Mouse (Mus musculus): ENCODE data around the gene Ap5m1.
A peak's percentile ranks its signal among the peaks of the same experiment; 100 is the strongest.

The Ap5m1 gene

DNA sequence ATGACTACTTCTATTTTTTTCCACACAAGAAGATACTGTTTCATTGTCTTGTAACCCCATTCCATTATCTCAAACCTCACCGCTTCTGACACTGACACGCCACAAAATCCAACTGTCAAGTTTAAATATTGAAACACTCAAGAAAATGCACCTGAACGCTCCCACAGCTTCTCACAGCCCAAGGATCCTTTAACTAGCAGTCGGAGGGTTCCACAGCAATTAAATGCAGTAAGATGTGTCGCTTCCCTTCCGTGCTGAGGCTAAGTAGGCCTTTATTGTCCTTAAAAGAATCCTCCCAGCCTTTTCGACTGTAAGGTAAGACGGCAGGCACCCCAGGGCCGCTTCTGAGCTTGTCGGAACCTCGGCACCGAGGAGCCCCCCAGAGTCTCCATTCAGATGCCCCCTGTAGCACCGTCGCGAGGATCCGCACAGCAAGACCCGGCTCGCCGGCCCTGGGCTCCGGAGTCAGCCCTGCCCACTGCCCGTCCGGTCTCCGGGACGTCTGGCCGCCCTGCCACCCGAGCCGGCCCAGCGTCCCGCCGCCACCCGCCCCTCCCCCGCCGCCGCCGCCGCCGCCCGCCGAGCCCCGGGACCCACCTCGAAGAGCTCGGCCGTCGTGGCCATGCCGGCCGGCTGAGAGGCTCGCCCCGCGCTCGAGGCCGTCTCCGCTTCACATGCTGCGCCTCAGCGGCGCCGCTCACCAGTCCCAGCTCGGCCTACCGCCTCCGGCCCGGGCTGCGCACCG lies at the start of gene Ap5m1:
Gene Ap5m1, plus strand, starts transcription at position 569 of the 745 bp plus-strand sequence.
- peak; percentile 70 for DNase-seq (ENCODE audit: low read depth, low spot score)

DNA sequence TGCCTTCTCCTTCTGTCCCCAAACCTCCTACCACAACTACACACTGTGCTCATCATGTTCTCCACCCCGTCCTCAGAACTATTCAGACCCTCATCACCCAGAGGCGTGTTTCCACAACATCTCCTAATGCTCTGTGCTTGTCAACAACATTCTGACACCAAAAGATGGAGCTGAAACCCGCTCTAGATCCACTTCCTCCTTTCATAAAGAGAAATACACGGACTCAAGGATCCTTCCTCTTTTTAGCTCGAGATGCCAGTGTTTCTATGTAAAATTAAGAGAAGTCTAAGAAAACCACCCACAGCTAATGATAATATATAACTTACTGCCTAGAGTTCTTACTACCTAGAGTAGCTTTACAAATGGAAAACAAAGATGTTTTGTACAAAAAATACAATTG lies 46.1 kb upstream of the Ap5m1 start:
- DNase-seq (ENCODE audit: low read depth, low spot score), result peak; percentile 39

- DNase-seq (ENCODE audit: low read depth, low spot score), result no peak
These were observed 38.7 kb upstream of the Ap5m1 start for GRCm38 (mm10) chr14:49027040-49027778.

- peak; percentile 18 for DNase-seq (ENCODE audit: low read depth, low spot score)
These were observed 38.0 kb upstream of the Ap5m1 start for GRCm38 (mm10) chr14:49027779-49028368.

DNA sequence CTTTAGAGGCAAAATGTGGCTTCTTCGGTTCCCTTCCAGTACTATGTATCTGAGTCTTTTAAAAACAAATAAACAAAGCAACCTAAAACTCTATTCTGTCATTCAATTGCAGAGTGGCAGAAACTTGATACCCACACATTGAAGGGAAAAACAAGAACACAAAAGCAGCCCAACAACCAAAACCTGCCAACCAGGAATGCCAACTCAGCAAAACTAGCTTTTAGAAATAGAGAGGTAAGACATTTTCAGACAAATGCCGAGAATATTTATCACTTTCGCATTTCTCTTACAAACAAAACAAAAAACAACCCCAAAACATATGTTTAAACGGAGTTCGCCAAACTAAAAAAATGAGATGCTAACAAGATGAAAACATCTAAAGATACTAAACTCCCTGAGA lies 36.9 kb upstream of the Ap5m1 start:
- DNase-seq (ENCODE audit: low read depth, low spot score), result no peak

DNA sequence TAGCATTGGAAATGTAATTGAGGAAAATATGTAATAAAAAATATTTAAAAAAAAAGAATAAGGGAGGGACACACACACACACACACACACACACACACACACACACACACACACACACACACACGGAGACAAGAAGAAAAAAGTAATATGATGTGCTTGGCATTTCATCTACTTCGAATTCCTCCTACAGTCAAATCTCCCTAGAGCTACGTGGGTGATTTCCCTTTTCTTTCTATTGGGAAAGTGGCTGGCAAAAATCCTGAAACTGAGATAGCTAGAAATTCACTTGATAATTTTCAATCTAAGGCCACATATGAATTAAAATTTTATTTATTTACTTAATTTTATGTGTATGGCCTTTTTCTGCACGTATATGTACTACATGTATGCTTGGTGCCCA lies 20.3 kb upstream of the Ap5m1 start:
- DNase-seq (ENCODE audit: low read depth, low spot score), result no peak

DNA sequence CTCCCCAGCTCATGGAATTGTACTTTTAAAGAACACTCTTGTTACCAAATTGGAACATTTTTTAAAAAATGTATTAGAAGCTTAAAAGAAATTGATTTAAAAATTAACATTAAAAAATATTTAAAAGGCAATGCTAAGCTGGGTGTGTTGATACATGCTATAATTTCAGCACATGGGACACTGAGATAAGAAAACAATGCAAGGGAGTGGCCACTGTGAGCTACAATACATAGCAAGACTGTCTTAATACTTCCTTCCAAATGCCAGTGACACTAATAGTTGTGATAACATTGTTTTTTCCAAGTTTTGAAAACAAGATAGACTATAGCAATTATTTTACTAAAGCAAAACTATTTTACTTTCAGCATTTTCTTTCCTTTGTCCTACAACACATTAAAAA lies 16.4 kb upstream of the Ap5m1 start:
- no peak for DNase-seq (ENCODE audit: low read depth, low spot score)

DNA sequence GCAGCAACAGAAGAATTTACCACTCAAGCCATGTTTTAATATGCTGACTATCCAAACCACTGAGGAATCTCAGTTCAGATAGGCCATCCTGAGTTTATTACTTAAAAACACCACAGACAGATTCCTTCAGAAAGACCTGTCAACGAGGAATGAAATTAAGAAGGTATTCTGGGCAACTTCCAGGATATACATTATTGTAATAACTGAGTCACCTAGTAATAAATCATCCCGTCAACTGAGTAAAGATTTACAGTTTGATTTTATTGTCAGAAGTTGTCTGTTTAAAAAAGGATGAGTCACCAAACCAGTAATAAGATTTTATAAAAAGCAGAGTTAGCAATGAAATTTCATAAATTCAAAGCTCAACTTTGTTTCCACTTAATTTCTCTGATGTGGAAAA lies 2.1 kb upstream of the Ap5m1 start:
- no peak for DNase-seq (ENCODE audit: low read depth, low spot score)

GRCm38 (mm10) chr14:49066274-49066823 lies 452 bp downstream of the Ap5m1 start, which contains the start of gene Exoc5:
TSS of gene Exoc5 (minus strand) at chr14:49066653.
- DNase-seq (ENCODE audit: low read depth, low spot score), result peak; percentile 95

DNA sequence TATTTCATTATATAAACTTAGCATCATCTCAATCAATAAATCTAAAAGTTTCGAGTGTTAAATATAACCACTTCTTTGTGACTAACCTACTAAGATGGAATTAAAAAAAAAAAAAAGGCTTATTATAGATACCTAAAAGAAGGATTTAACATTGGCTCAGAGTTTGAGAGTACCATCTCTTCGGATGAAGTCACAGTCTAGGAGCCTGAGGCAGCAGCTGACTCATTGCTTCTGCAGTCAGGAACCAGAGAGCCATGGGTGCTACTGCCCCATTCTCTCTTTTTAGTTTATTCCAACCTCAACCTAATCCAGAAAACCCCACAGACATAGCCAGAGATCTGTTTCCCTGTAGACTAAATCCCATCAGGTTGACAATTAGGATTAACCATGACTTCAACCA lies 6.9 kb downstream of the Ap5m1 start:
- DNase-seq (ENCODE audit: low read depth, low spot score), result no peak

- no peak for DNase-seq (ENCODE audit: low read depth, low spot score)
These were observed 8.0 kb downstream of the Ap5m1 start for GRCm38 (mm10) chr14:49073896-49074295.

- no peak for DNase-seq (ENCODE audit: low read depth, low spot score)
These were observed 8.5 kb downstream of the Ap5m1 start for GRCm38 (mm10) chr14:49074361-49074760.

DNA sequence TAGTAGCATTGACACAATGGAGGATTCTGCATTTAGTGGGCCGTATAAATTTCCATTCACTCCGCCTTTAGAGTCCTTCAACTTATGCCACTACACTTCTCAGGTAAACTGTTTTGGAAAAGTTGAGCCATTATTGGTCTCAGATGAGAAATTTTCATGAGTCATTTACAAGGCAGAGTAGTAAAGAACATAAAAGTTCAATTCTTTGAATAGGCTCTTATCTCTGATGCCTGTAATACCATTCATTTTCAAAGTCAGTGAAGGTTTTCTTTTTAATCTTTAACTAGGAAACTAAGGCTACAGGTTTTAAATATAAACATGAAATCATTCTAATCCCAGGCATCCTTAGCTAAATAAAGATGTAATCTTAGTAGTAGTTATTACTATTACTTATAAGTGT lies 12.9 kb downstream of the Ap5m1 start:
- DNase-seq (ENCODE audit: low read depth, low spot score), result no peak

DNA sequence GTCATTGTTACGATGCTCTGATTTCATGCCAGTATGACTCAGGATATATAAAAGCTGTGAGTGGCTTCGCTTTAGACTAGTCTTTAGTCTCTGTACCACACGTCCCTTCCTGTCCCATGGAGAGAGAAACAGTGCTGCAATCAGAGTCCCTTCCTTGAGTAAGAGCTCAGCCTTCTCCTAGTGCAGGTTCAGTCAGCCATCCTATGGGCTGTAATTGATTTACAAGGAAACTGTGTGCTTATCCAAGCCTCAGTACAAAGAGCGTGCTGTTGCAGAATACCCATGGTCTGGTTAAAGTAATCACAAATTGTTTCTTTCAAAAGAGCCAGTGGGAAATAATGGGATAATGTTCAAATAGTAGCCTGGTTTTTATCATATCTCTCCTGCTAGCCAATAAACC lies 20.6 kb downstream of the Ap5m1 start:
- DNase-seq (ENCODE audit: low read depth, low spot score), result no peak

DNA sequence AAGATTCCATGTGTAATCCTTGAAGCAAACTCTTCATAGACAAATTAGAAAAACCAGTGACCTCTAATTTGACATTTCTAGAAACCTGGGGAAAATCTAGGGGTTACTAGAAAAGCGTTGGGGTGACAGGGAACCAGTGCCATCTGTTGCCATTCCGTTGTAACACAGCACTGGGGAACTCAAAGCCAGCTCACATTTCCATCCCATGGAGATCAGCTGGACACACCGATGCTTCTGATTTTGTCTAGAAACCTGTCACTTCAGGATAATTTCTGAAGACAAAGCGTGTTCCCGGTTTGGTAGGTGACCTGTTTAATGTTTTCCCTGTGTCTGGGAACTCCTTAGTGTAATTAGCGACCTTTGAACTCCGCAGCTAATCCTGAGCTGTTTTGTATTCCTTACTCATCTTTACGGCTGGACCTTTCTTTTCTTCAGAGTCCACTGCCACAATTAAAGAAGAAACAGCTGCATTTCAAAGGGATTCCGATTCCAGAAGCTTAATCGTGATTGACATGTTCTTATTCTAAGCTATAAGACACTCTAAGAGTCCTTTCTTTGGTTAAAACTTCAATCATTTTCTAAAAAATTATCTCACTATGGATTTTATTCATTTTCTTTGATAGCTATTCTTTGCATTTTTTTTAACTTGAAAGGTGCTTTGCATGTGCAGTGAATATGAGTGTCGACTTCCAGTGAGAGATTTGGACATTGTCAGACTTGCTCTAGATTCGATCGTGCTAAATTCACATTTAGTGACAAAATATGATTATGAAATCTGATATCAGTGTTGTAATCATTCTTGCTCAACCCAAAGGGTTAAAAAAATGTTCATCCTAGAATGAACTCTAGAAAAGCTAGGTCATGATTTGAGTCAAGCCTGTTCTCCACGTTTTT lies 22.5 kb downstream of the Ap5m1 start:
- DNase-seq (ENCODE audit: low read depth, low spot score), result no peak

GRCm38 (mm10) chr14:49089461-49090058 lies 23.7 kb downstream of the Ap5m1 start:
- no peak for DNase-seq (ENCODE audit: low read depth, low spot score)

- DNase-seq (ENCODE audit: low read depth, low spot score), result no peak
These were observed 24.2 kb downstream of the Ap5m1 start for GRCm38 (mm10) chr14:49090102-49090501.

DNA sequence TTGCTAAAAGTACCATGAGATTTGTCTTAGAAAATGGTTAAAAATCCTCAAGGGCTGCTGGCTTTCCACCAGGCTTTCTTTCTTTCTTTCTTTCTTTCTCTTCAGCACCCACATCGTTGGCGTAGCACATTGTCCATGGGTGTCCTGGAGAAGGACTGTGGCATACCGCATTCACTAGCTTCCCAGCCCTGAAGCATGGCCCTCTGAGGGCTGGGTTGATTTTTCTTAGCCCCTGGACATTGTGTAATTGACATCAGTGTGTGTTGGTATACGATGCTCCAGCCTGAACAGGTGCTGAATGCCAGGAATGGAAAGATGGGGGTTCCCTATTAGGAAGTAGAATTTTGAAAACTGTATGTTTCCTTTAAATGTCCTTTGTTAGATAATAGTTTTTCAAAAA lies 25.4 kb downstream of the Ap5m1 start:
- DNase-seq (ENCODE audit: low read depth, low spot score), result no peak

DNA sequence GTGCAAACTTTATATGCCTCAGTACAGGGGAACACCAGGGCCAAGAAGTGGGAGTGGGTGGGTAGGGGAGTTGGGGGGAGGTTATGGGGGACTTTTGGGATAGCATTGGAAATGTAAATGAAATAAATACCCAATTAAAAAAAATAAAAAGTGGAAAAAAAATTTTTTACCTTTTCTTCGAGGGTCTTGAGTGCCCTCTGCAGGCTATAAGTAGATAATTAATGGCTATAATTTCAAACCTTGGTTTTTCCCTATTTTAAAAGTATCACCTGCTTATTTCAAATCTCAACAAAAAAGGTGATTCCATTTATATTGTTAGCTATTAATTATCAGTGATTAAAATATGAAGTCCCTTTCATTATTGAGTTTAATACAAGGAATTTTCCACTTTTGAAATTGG lies 25.9 kb downstream of the Ap5m1 start:
- peak; percentile 5 for DNase-seq (ENCODE audit: low read depth, low spot score)

DNA sequence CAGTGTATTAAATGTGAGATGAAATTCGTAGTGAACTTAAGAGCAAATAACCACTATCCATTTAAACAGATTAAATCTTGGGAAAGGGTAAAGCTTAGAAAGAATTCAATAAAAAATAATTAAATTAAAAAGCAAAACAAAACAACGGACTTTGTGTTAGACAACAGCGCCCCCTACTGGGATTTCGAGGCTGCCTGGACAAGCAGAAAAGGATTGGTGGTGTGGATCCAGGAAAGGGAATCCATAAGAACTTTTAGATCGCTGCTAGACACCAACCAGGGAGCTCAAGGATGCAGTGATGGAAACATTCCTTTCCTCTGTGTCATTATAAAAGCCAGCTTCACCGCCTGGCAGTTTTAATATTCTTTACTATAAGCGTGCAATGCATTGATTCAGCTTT lies 52.5 kb downstream of the Ap5m1 start:
- DNase-seq (ENCODE audit: low read depth, low spot score), result peak; percentile 52

- DNase-seq (ENCODE audit: low read depth, low spot score), result no peak
These were observed 55.8 kb downstream of the Ap5m1 start for GRCm38 (mm10) chr14:49121723-49122122.

Measured in A20 (cell line).